Mouse (Mus musculus) heart, embryonic 12.5 days (tissue): Measurements from ENCODE around the gene Tbl2. TPM values are rescaled to one million over a fixed set of nuclear protein-coding genes. Genes with fewer than 3 reads are reported as not detected.

Experiments used
- ATAC-seq: fragments of 200-750 bp; cut with Nextera tagmentation; 2 replicates; pipeline ENCODE4 v1.8.0; 2017; ENCODE audit warnings: moderate TSS enrichment, moderate library complexity; ENCODE audit not compliant: insufficient number of reproducible peaks, low FRiP score
- H3K27ac ChIP-seq: fragments of 300-500 bp; sonication (generic); 2 replicates; pipeline ENCODE4 v1.5.1; 2016; ENCODE audit warnings: mild to moderate bottlenecking, moderate library complexity; ENCODE audit not compliant: poor library complexity, severe bottlenecking
- H3K27me3 ChIP-seq: fragments of 300-500 bp; sonication (generic); replicated peaks from 2 replicates; pipeline ENCODE4 v1.6.1; 2016; ENCODE audit warnings: mild to moderate bottlenecking, moderate library complexity
- H3K36me3 ChIP-seq: fragments of 300-500 bp; sonication (generic); 2 replicates; pipeline ENCODE4 v1.6.1; 2016; ENCODE audit warnings: mild to moderate bottlenecking, moderate library complexity
- H3K4me1 ChIP-seq: fragments of 300-500 bp; sonication (generic); replicated peaks from 2 replicates; pipeline ENCODE4 v1.6.1; 2016; ENCODE audit warnings: mild to moderate bottlenecking
- H3K4me2 ChIP-seq: fragments of 300-500 bp; sonication (generic); 2 replicates; pipeline ENCODE4 v1.6.1; 2016; ENCODE audit warnings: mild to moderate bottlenecking, moderate library complexity
- H3K4me3 ChIP-seq: fragments of 300-500 bp; sonication (generic); 2 replicates; pipeline ENCODE4 v1.5.1; 2016; ENCODE audit warnings: mild to moderate bottlenecking
- H3K9ac ChIP-seq: fragments of 300-500 bp; sonication (generic); 2 replicates; pipeline ENCODE4 v1.6.1; 2016; ENCODE audit warnings: mild to moderate bottlenecking, moderate library complexity
- H3K9me3 ChIP-seq: fragments of 300-500 bp; sonication (generic); replicated peaks from 2 replicates; pipeline ENCODE4 v1.6.1; 2016; ENCODE audit warnings: mild to moderate bottlenecking, moderate library complexity
- WGBS: fragments of 180-500 bp; shearing (Covaris S2); methylation state at CpG from one replicate; pipeline ENCODE4 v1.1.7; 2016; 5-methylcytosine and 5-hydroxymethylcytosine counted together
- polyA plus RNA-seq: library from polyadenylated mRNA; unstranded; fragments of >200 nt; fragmentation: Nextera tagmentation; extraction: Ambion mirVana; gene quantifications from 2 replicates; pipeline ENCODE4 v1.2.1, GENCODE M21; 2016

Gene Tbl2
- polyA plus RNA-seq, 1 experiment from 2014 or later, result 26.8 TPM

DNA sequence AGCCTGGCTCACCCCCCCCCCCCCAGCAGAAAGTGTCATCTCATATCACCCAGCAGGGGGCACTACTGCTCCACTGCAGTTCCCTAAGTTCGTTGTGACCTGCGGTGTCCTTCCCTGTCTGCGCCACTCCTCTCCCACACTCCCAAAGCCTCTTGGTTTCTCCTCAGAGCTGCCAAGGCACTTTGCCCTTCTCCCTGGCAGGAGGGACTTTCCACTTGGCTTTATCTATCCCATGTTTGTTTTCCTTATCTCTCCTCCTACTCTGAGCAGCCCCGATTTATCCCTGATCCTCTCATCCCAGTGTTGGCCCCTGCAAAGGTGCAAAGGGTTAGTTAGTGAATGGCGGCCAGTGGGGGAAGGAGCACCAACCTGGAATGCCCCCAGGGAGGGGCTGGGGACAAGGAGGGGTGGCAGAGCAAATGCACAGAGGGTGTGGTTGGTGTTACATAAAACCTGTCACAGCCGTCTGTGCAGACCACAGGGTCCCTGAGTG lies 30.8 kb upstream of the Tbl2 start:
- Histone ChIP-seq H3K36me3 (no peaks in the 10 kb centered on the region), H3K9ac (no peak overlapping the region), H3K27ac (no peak overlapping the region), H3K4me3 (no peak overlapping the region), H3K9me3 (no peaks in the 10 kb centered on the region), H3K4me1 (peaks cover 10% of the 10 kb centered on the region), H3K4me2 (peak overlapping the region; percentile 32; the same call in 1 of the 2 replicates), H3K27me3 (peaks cover 37% of the 10 kb centered on the region)
- peak; percentile 38; the same call in 1 of the 2 replicates for ATAC-seq
- WGBS, result 5% methylated on average over 6 of the region's 6 CpGs

GRCm38 (mm10) chr5:135120753-135121152 lies 28.7 kb upstream of the Tbl2 start:
- Histone ChIP-seq H3K4me3 (no peak overlapping the region), H3K36me3 (no peaks in the 10 kb centered on the region), H3K27ac (no peak overlapping the region), H3K9me3 (no peaks in the 10 kb centered on the region), H3K4me1 (peaks cover 10% of the 10 kb centered on the region), H3K27me3 (peaks cover 34% of the 10 kb centered on the region), H3K4me2 (no peak overlapping the region), H3K9ac (no peak overlapping the region)
- no peak for ATAC-seq
- WGBS, result 54% methylated on average over 4 of the region's 4 CpGs

DNA sequence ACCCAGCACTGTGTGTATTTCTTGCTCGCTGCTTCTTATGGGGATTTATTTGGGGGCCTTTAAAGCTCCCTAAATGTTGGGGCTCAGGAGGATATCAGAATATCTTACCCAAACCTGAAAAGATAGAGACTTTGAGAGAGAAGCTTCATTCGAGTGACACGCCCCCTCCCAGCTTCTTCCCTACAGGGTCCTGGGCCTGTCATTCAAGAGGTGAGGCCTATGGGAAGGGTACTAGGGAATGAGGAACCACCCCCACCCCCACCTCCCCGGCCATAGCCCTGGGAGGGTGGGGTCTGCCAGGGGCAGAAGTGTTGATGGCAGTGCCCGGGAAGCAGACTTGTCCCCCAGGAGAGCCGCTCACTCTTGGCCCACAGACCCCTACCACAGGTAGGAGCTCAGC lies 23.3 kb upstream of the Tbl2 start:
- no peaks in the 10 kb centered on the region; the same call in 1 of the 2 replicates for H3K4me1 ChIP-seq
- WGBS, result 54% methylated on average over 6 of the region's 6 CpGs
- no peak overlapping the region for H3K4me3 ChIP-seq
- no peak overlapping the region for H3K9ac ChIP-seq
- no peak for ATAC-seq
- no peaks in the 10 kb centered on the region for H3K9me3 ChIP-seq
- no peak overlapping the region for H3K4me2 ChIP-seq
- H3K27me3 ChIP-seq, result peaks cover 58% of the 10 kb centered on the region
- no peak overlapping the region for H3K27ac ChIP-seq
- no peaks in the 10 kb centered on the region for H3K36me3 ChIP-seq

GRCm38 (mm10) chr5:135127669-135128068 lies 21.8 kb upstream of the Tbl2 start:
- Histone ChIP-seq H3K4me2 (no peak overlapping the region), H3K4me3 (no peak overlapping the region), H3K9me3 (no peaks in the 10 kb centered on the region), H3K9ac (no peak overlapping the region), H3K27ac (no peak overlapping the region), H3K27me3 (peaks cover 58% of the 10 kb centered on the region), H3K4me1 (no peaks in the 10 kb centered on the region; the same call in 1 of the 2 replicates), H3K36me3 (no peaks in the 10 kb centered on the region)
- ATAC-seq, result no peak
- WGBS, result 70% methylated on average over 6 of the region's 6 CpGs

DNA sequence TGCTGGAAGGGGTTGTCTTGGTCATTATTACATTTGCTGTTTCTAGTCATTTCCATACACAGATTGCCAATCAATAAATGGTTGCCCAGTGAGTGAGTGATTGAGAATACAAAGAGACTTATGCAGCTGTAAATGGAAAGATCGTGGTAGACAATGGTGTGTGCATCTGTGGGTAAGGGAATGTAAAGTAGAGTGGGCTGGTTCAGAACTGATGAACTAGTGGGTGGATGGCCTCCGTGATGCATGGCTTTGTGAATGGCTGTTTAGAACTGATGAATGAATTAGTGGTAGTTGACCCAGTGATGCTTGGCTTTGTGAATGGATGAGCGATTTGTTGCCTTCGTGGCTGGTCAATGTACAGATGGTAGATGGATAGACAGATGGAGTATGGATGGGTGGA lies 19.7 kb upstream of the Tbl2 start:
- H3K27me3 ChIP-seq, result peaks cover 73% of the 10 kb centered on the region

DNA sequence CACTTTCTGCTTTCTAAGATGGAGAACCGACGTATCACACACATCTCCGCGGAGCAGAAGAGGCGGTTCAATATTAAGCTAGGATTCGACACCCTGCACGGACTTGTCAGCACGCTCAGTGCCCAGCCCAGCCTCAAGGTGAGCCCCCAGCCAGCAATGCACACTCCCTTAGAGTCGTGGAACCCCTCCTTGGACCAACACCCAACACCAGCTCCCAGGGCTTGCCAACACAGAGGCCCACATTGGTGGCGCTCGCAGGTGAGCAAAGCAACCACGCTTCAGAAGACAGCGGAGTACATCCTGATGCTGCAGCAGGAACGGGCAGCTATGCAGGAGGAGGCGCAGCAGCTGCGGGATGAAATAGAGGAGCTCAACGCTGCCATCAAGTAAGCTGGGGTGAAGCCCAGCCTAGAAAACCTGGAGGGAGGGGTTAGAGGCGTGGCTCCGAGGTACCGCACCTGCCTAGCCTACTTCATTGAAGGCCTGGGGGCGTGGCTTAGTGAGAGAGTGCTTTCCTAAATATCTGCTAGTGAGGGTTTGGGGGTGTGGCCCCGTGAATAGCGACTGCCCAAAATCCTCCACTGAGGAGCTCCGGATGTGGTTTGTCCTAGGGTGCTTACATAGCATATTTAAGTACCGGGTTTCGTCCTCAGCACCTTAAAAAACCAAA lies 15.6 kb upstream of the Tbl2 start:
- Histone ChIP-seq H3K4me2 (peak overlapping the region; percentile 55), H3K27ac (no peak overlapping the region), H3K9ac (no peak overlapping the region), H3K36me3 (no peaks in the 10 kb centered on the region), H3K27me3 (peaks cover 73% of the 10 kb centered on the region), H3K9me3 (peaks cover 6% of the 10 kb centered on the region), H3K4me3 (peak overlapping the region; percentile 25), H3K4me1 (peaks cover 10% of the 10 kb centered on the region)
- ATAC-seq, result peak; percentile 64
- 7% methylated on average over 26 of the region's 26 CpGs for WGBS

More for the DNA sequence above, 19.7 kb upstream of the Tbl2 start:
- no peak overlapping the region for H3K4me3 ChIP-seq
- no peaks in the 10 kb centered on the region for H3K36me3 ChIP-seq
- H3K9ac ChIP-seq, result no peak overlapping the region
- no peak overlapping the region for H3K27ac ChIP-seq
- ATAC-seq, result no peak
- peaks cover 10% of the 10 kb centered on the region for H3K4me1 ChIP-seq
- WGBS, result 81% methylated on average over 4 of the region's 4 CpGs
- H3K9me3 ChIP-seq, result no peaks in the 10 kb centered on the region
- H3K4me2 ChIP-seq, result no peak overlapping the region

DNA sequence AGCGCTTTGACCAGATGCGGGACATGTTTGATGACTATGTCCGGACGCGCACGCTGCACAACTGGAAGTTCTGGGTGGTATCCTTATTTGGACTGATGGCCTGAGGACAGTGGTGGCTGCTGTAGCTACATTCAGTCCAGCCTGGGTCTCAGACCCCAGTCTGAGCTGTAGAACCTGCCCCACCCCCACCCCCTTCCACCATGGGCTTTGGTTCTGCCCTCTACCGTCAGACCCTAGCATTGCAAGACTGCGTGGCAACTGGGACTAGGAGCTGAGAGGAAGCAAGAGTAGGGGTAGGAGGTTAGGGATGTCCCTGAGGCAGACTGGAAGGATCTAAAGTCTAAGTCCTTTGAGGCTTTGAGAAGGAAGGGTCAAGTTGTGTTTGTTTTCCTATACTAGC lies 14.9 kb upstream of the Tbl2 start:
- ATAC-seq, result no peak
- no peak overlapping the region for H3K9ac ChIP-seq
- peak overlapping the region; percentile 55 for H3K4me2 ChIP-seq
- WGBS, result 5% methylated on average over 8 of the region's 8 CpGs
- peaks cover 67% of the 10 kb centered on the region for H3K27me3 ChIP-seq
- H3K36me3 ChIP-seq, result no peaks in the 10 kb centered on the region
- H3K9me3 ChIP-seq, result peaks cover 6% of the 10 kb centered on the region
- peaks cover 10% of the 10 kb centered on the region for H3K4me1 ChIP-seq
- H3K4me3 ChIP-seq, result peak overlapping the region; percentile 25
- no peak overlapping the region for H3K27ac ChIP-seq

- Histone ChIP-seq H3K27me3 (peaks cover 13% of the 10 kb centered on the region), H3K4me2 (no peak overlapping the region), H3K4me3 (no peak overlapping the region), H3K4me1 (no peaks in the 10 kb centered on the region), H3K9me3 (peaks cover 10% of the 10 kb centered on the region), H3K36me3 (no peaks in the 10 kb centered on the region), H3K9ac (no peak overlapping the region), H3K27ac (no peak overlapping the region)
- WGBS, result 70% methylated on average over 2 of the region's 2 CpGs
- no peak for ATAC-seq
Measured at GRCm38 (mm10) chr5:135139881-135140280, 9.6 kb upstream of the Tbl2 start.

DNA sequence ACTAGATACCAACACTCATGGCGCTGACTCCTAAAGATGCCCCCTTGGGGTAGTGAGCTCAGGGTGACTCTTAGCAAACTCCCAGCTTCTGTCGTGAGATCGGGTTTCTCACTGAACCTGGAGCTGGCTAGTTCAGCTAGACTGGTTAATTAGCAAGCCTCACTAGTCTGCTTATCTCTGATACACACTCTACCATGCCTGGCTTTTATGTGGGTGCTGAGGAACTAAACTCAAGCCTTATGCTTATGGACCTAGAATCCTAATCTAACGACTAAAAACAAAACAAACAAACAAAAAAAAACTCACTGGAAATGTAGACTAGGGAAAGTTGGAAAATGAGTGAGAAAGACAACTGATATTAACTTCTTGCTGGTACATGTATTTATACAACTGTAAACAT lies 5.0 kb upstream of the Tbl2 start:
- Histone ChIP-seq H3K9me3 (peaks cover 4% of the 10 kb centered on the region; the same call in 1 of the 2 replicates), H3K27ac (no peak overlapping the region), H3K4me3 (no peak overlapping the region), H3K36me3 (no peaks in the 10 kb centered on the region), H3K4me1 (no peaks in the 10 kb centered on the region), H3K9ac (no peak overlapping the region), H3K27me3 (no peaks in the 10 kb centered on the region; the same call in 1 of the 2 replicates), H3K4me2 (no peak overlapping the region)
- no peak for ATAC-seq
- 36% methylated on average over 4 of the region's 4 CpGs for WGBS

GRCm38 (mm10) chr5:135145532-135145931 lies 3.9 kb upstream of the Tbl2 start:
- no peak overlapping the region for H3K9ac ChIP-seq
- H3K4me1 ChIP-seq, result peaks cover 3% of the 10 kb centered on the region
- H3K4me3 ChIP-seq, result no peak overlapping the region
- H3K36me3 ChIP-seq, result no peaks in the 10 kb centered on the region
- peaks cover 4% of the 10 kb centered on the region; the same call in 1 of the 2 replicates for H3K9me3 ChIP-seq
- no peak overlapping the region for H3K27ac ChIP-seq
- H3K4me2 ChIP-seq, result no peak overlapping the region
- WGBS, result 57% methylated on average over 3 of the region's 3 CpGs
- ATAC-seq, result no peak
- no peaks in the 10 kb centered on the region; the same call in 1 of the 2 replicates for H3K27me3 ChIP-seq

GRCm38 (mm10) chr5:135145955-135146354 lies 3.5 kb upstream of the Tbl2 start:
- Histone ChIP-seq H3K4me3 (no peak overlapping the region), H3K4me1 (peaks cover 7% of the 10 kb centered on the region), H3K27me3 (no peaks in the 10 kb centered on the region; the same call in 1 of the 2 replicates), H3K9me3 (peaks cover 4% of the 10 kb centered on the region; the same call in 1 of the 2 replicates), H3K27ac (no peak overlapping the region), H3K9ac (no peak overlapping the region), H3K4me2 (no peak overlapping the region), H3K36me3 (no peaks in the 10 kb centered on the region)
- no peak for ATAC-seq

DNA sequence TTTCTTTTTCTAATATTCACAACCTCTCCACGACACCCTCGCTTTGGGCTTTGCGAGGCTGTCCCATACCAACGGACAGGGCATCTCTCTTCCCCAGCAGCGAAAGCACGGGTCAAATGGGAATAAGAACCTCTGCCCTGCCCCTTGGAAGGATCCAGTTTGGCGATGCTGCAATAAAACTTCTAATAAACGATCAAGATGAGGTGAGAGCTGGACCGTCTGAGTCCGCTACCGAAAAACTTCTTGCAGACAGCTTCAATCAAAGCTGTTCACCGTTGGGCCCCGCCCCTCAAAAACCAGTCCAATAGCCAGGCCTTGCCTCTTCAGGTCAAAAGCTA lies 773 bp upstream of the Tbl2 start:
- under 1% methylated on average over 13 of the region's 13 CpGs for WGBS

More for the DNA sequence above, 773 bp upstream of the Tbl2 start:
- Histone ChIP-seq H3K4me1 (peaks cover 15% of the 10 kb centered on the region), H3K9ac (peak overlapping the region; percentile 71), H3K27ac (peak overlapping the region; percentile 97), H3K36me3 (peaks cover 18% of the 10 kb centered on the region), H3K4me3 (peak overlapping the region; percentile 72), H3K9me3 (no peaks in the 10 kb centered on the region), H3K27me3 (no peaks in the 10 kb centered on the region), H3K4me2 (peak overlapping the region; percentile 76)
- ATAC-seq, result no peak
